Mouse (Mus musculus) limb, embryonic 15.5 days (tissue): ENCODE data around the gene Gm45716. TPM values are rescaled to one million over a fixed set of nuclear protein-coding genes. Genes with fewer than 3 reads are reported as not detected.

ENCODE experiments used
- ATAC-seq: fragments of 200-750 bp; cut with Nextera tagmentation; 2 replicates; pipeline ENCODE4 v1.8.0; 2017; ENCODE audit warnings: low read depth, moderate TSS enrichment; ENCODE audit not compliant: insufficient number of reproducible peaks, low FRiP score, low TSS enrichment
- H3K27ac ChIP-seq: fragments of 300-500 bp; sonication (generic); 2 replicates; pipeline ENCODE4 v1.5.1; 2015; ENCODE audit warnings: moderate library complexity, mild to moderate bottlenecking, inconsistent platforms
- H3K27me3 ChIP-seq: fragments of 300-500 bp; sonication (generic); 2 replicates; pipeline ENCODE4 v1.6.1; 2015; ENCODE audit warnings: inconsistent platforms
- H3K36me3 ChIP-seq: fragments of 300-500 bp; sonication (generic); 2 replicates; pipeline ENCODE4 v1.6.1; 2015; ENCODE audit warnings: inconsistent platforms
- H3K4me1 ChIP-seq: fragments of 300-500 bp; sonication (generic); 2 replicates; pipeline ENCODE4 v1.6.1; 2015; ENCODE audit warnings: inconsistent platforms
- H3K4me2 ChIP-seq: fragments of 300-500 bp; sonication (generic); 2 replicates; pipeline ENCODE4 v1.6.1; 2015; ENCODE audit warnings: mild to moderate bottlenecking, inconsistent platforms
- H3K4me3 ChIP-seq: fragments of 300-500 bp; sonication (generic); 2 replicates; pipeline ENCODE4 v1.5.1; 2015; ENCODE audit warnings: mild to moderate bottlenecking, inconsistent platforms
- H3K9ac ChIP-seq: fragments of 300-500 bp; sonication (generic); 2 replicates; pipeline ENCODE4 v1.6.1; 2015; ENCODE audit warnings: inconsistent platforms
- H3K9me3 ChIP-seq: fragments of 300-500 bp; sonication (generic); 2 replicates; pipeline ENCODE4 v1.6.1; 2016; ENCODE audit warnings: inconsistent platforms
- WGBS: fragments of 180-500 bp; shearing (Covaris S2); methylation state at CpG from one replicate; pipeline ENCODE4 v1.1.7; 2015; 5-methylcytosine and 5-hydroxymethylcytosine counted together
- polyA plus RNA-seq: library from polyadenylated mRNA; unstranded; fragments of >200 nt; fragmentation: Nextera tagmentation; extraction: Ambion mirVana; gene quantifications from 2 replicates; pipeline ENCODE4 v1.2.1, GENCODE M21; 2015

The Gm45716 gene
- polyA plus RNA-seq, 1 experiment from 2014 or later = 6.4 TPM

DNA sequence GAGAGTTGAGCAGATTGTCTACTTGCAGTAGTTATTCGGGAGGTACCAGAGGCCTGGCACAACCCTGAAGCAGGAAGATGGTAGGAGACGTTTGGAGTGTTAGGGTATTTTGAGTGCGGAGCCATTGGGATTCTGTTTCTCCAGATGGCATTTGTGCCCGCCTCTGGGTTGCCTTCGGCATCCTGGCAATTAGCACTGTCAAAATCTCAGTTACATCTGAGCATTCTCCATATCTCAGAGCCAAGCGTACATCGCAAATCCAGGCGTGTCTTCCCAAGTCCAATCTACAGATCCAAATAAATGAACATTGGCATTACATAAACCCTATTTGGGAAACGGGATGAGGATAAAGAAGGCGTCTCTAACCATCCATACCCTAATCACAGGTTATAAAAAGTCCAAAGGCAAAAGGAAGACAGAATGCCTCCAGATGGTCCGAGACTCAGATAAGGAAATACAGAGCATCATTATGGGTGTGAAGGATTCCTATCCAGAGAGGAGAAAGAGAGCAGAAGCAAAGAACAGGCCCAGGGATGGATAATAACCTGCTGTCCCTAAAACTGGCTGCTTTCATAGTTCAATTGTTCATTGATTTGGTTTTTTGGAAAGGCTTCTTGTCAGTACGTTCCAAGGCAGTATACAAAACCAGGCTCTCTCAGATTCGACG lies 11.7 kb upstream of the Gm45716 start:
- 86% methylated on average over 14 of the region's 14 CpGs for WGBS
- no peak overlapping the region for H3K4me2 ChIP-seq
- H3K4me3 ChIP-seq = no peak overlapping the region
- 0 out of 2 replicates have a peak, but pooled peaks cover 4% of the 10 kb centered on the region for H3K27me3 ChIP-seq
- no peaks in the 10 kb centered on the region for H3K36me3 ChIP-seq
- H3K4me1 ChIP-seq = no peaks in the 10 kb centered on the region
- no peak for ATAC-seq
- H3K9ac ChIP-seq = no peak overlapping the region
- no peak overlapping the region for H3K27ac ChIP-seq
- H3K9me3 ChIP-seq = no peaks in the 10 kb centered on the region

DNA sequence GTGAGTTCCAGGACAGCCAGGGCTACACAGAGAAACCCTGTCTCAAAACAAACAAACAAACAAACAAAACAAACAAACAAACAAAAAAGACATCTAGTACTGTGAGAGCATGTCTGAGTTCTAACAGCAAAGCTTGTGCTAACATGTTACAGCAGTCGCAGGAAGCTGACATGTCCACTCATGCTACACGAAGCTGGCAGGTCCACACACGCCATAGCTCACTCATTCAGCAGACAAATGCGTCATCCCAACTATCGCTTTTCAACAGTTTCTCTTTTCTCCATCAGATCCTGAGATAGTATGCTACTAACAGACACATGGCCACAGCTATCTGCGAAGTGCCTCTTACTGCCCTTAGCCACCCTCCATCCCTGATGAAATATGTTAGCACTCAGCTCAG lies 10.1 kb upstream of the Gm45716 start:
- H3K4me1 ChIP-seq = no peaks in the 10 kb centered on the region
- 85% methylated on average over 6 of the region's 6 CpGs for WGBS
- H3K27me3 ChIP-seq = no peaks in the 10 kb centered on the region
- no peak overlapping the region for H3K27ac ChIP-seq
- H3K36me3 ChIP-seq = no peaks in the 10 kb centered on the region
- no peak overlapping the region for H3K4me3 ChIP-seq
- no peak overlapping the region for H3K9ac ChIP-seq
- no peak for ATAC-seq
- no peaks in the 10 kb centered on the region for H3K9me3 ChIP-seq
- H3K4me2 ChIP-seq = no peak overlapping the region

DNA sequence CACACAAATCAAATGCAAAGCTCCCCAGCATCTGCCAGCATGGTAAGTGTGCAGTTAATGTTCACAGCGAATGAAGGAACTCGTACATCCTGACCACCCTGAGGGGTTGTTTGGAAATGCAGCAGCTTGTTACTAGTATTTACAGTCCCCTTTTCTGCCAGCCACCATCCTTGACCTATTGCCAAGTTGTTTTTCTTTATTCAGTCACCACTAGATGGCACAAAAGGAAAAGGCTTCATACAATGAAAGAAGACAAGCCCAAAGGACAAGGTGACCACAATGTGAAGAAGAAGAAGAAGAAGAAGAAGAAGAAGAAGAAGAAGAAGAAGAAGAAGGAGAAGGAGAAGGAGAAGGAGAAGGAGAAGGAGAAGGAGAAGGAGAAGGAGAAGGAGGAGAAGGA lies 4.1 kb upstream of the Gm45716 start:
- no peaks in the 10 kb centered on the region for H3K27me3 ChIP-seq
- H3K36me3 ChIP-seq = no peaks in the 10 kb centered on the region
- H3K4me2 ChIP-seq = no peak overlapping the region
- H3K4me1 ChIP-seq = peaks cover 3% of the 10 kb centered on the region; the same call in 1 of the 2 replicates
- ATAC-seq = no peak
- no peak overlapping the region for H3K27ac ChIP-seq
- no peak overlapping the region for H3K9ac ChIP-seq
- no peaks in the 10 kb centered on the region for H3K9me3 ChIP-seq
- no peak overlapping the region for H3K4me3 ChIP-seq
- WGBS = 9% methylated on average over 2 of the region's 2 CpGs

DNA sequence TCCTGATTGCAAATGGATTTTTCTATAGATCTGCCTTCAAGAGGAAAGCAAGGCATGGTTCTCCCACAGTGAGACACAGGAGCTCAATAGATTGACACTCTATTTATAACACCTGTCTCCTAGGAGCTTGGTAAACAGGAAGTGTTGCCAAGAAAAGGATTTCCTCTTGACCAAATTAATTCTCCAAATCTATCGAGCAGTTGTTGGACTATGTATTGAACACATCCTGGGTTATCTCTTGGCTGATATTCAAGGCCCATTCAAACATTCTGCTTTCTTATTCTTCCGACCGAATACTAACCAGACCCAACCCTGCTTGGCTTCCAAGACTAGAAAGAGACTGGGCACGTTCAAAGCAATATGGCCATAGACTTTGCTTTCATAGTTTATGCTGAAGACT lies 2.7 kb upstream of the Gm45716 start:
- WGBS = 83% methylated on average over 4 of the region's 4 CpGs
- Histone ChIP-seq H3K36me3 (no peaks in the 10 kb centered on the region), H3K9me3 (no peaks in the 10 kb centered on the region), H3K9ac (no peak overlapping the region), H3K27ac (no peak overlapping the region), H3K4me1 (peaks cover 3% of the 10 kb centered on the region; the same call in 1 of the 2 replicates), H3K4me3 (no peak overlapping the region), H3K4me2 (no peak overlapping the region), H3K27me3 (no peaks in the 10 kb centered on the region)
- ATAC-seq = no peak

DNA sequence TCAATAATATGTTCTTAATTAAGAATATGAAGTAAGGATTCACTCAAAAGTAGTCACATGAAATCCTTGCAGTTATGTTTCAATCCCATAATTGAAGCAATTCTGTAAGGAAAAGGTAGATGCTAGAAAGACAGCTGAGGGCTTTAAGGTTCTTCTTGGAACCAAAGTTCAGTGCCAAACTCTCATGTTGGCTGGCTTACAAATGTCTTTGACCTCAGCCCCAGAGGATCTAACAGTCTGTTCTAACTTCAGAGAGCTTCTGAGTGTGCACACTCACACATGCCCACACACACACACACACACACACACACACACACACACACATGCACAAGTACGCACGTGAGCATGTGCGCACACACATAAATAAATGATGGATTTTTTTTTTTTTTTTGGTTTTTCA lies 2.7 kb downstream of the Gm45716 start:
- no peaks in the 10 kb centered on the region for H3K9me3 ChIP-seq
- WGBS = 93% methylated on average over 3 of the region's 3 CpGs

DNA sequence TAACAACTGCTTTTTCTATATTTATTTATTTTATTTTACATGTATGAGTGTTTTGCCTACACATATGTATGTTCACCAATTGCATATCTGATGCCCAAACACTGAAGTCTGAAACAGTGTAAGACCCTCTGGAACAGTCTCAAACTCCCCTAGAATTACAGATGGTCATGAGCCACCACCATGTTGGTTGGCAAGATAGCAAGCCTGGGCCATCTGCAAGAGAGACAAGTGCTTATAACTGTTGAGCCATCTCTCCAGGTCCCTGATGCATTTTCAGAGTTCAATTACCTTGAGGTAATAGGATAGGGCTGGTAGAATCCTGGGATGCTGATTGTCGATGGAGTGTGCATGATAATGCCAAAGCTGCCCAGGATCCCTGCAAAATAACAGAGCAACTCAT lies 7.5 kb downstream of the Gm45716 start:
- Histone ChIP-seq H3K9me3 (no peaks in the 10 kb centered on the region), H3K36me3 (no peaks in the 10 kb centered on the region), H3K27ac (no peak overlapping the region), H3K4me2 (no peak overlapping the region), H3K4me1 (no peaks in the 10 kb centered on the region), H3K4me3 (no peak overlapping the region), H3K9ac (no peak overlapping the region), H3K27me3 (no peaks in the 10 kb centered on the region)
- 75% methylated on average over 1 of the region's 1 CpGs for WGBS
- ATAC-seq = no peak

More for the DNA sequence above, 2.7 kb downstream of the Gm45716 start:
- no peak for ATAC-seq
- Histone ChIP-seq H3K27ac (no peak overlapping the region), H3K36me3 (no peaks in the 10 kb centered on the region), H3K9ac (no peak overlapping the region), H3K27me3 (no peaks in the 10 kb centered on the region), H3K4me1 (no peaks in the 10 kb centered on the region), H3K4me2 (no peak overlapping the region), H3K4me3 (no peak overlapping the region)

DNA sequence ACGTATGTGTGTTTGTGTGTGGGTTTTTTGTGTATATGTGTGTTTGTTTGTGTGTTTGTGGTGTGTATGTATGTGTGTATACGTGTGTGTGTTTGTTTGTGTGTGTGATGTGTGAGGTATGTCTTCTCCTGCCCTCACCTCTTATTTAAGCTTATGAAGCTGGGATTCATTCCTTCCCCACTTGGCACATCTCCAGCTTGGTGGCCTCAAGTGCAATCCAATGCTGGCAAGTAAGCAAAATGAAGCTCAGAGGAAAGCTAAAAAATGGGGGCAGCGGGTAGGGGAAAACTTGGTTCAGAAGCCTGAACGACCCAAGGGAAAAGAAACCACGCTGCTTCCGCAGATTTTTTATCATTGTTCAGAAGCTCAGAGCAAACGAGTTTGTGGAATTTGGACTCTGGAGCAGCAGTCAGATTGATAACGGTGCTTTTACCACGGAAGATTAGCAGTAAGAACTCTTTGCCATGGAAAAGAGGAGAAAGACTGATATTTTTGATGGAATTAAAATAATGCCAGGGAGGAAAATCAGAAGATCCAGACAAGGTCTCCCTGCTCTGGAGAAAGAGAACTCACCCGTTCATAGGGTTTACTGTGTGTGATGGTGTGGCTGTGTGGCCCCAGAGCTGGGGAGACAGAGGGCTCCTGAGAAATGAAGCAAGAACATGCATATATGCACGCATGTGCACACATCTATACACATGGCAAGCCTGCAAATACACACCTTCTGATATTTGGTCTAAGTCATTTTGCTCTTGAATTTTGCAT lies 8.5 kb downstream of the Gm45716 start:
- Histone ChIP-seq H3K9me3 (no peaks in the 10 kb centered on the region), H3K4me3 (no peak overlapping the region), H3K9ac (no peak overlapping the region), H3K4me1 (no peaks in the 10 kb centered on the region), H3K27ac (no peak overlapping the region), H3K36me3 (no peaks in the 10 kb centered on the region), H3K27me3 (no peaks in the 10 kb centered on the region), H3K4me2 (no peak overlapping the region)
- WGBS = 69% methylated on average over 11 of the region's 11 CpGs
- ATAC-seq = no peak

DNA sequence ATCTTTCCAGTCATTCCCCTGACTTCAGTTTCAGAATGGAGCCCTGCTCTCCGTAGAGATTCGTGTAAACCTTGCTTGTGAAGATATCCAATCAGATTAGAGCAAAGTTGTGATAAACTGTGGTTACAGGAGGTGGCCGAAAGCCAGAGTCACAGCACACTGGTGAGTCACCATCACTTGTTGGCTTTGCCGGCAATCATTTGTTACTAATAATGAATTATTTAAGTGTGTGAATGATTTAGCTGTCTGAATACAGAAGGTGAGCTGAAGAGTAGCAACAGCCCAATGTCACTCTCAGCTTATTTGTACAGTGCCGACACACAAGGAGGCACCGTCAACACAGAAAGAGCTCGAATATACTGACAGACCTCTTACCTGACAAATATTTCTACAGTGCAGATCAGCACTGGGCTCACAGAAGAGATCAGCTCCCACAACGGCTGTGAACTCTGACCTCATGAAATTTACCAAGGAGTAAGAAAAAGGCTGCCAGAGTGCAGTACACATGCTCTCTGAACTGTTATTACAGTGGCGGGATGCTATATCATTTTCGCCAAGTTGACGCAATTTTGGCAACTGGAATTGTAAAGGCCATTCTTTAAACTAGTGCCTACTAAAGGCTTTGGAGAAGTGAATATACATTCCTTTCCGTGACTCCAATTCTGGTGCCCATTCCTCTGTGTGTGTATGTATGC lies 9.2 kb downstream of the Gm45716 start:
- Histone ChIP-seq H3K27ac (no peak overlapping the region), H3K4me3 (no peak overlapping the region), H3K4me1 (no peaks in the 10 kb centered on the region), H3K27me3 (no peaks in the 10 kb centered on the region), H3K9ac (no peak overlapping the region), H3K4me2 (no peak overlapping the region), H3K9me3 (no peaks in the 10 kb centered on the region), H3K36me3 (no peaks in the 10 kb centered on the region)
- 78% methylated on average over 12 of the region's 12 CpGs for WGBS
- ATAC-seq = no peak

DNA sequence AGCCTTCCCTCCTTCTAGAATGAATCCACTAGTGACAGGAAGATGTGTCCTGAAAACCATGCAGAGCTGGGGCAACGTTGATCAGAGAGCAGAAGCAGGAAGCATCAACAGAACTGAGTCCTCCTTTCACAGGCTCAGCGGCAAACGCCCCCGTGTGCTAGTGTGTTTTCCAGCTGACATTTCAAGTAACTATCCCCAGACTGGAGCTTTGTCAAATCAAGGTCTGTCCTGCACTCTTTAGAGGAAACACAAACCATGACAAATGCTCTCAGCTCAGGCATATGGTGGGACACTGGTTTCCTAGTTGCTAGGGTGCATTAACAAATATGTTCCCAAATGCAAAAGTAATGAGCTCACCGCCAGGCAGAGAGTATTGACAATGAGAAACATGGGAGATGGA lies 10.6 kb downstream of the Gm45716 start:
- no peak overlapping the region for H3K27ac ChIP-seq
- no peaks in the 10 kb centered on the region for H3K36me3 ChIP-seq
- ATAC-seq = no peak
- no peak overlapping the region for H3K4me3 ChIP-seq
- no peaks in the 10 kb centered on the region for H3K9me3 ChIP-seq
- H3K4me1 ChIP-seq = no peaks in the 10 kb centered on the region
- 65% methylated on average over 5 of the region's 5 CpGs for WGBS
- no peaks in the 10 kb centered on the region for H3K27me3 ChIP-seq
- no peak overlapping the region for H3K4me2 ChIP-seq
- H3K9ac ChIP-seq = no peak overlapping the region

DNA sequence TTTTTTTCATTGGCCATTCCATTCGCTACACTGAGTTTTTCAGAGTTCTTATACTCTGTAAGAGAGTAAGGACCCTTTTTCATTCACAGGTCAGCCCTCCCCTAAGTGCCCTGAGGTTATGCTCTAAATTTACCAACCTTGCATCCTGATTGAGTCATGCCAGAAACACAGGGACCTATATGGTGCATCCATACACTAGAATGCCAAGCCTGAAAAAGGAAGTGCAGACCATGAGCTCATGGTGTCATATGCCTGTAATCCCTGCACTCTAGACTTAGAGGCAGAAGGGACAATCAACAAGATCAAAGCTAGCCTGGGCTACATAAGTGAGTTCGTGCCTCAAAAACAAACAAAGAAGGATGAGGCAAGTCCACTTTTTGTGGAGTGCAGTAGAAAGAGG lies 13.3 kb downstream of the Gm45716 start:
- ATAC-seq = no peak
- WGBS = 80% methylated on average over 2 of the region's 2 CpGs

DNA sequence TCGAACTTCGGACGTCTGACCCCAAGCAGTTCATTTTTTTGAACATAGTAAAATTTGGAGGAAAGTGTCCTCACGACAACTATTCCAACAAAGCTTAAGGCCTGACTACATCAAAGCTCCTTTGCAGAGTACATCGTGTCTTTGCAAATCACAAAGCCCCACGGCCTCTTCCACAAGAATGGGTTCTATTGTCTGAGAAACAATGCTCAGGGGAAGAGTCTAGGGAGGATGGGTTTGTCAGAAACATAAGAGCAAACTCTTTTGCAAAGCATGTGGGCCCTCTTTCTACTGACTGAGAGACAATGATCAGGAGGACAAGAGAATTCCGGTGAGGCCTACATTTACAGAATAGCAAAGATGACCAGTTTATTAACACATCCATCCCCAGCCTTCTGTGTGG lies 26.8 kb downstream of the Gm45716 start:
- Histone ChIP-seq H3K27me3 (no peaks in the 10 kb centered on the region), H3K9me3 (no peaks in the 10 kb centered on the region), H3K36me3 (no peaks in the 10 kb centered on the region), H3K9ac (no peak overlapping the region), H3K4me3 (no peak overlapping the region), H3K27ac (no peak overlapping the region), H3K4me1 (no peaks in the 10 kb centered on the region), H3K4me2 (no peak overlapping the region)
- ATAC-seq = no peak
- WGBS = 82% methylated on average over 7 of the region's 7 CpGs

More for the DNA sequence above, 13.3 kb downstream of the Gm45716 start:
- H3K4me3 ChIP-seq = no peak overlapping the region
- no peaks in the 10 kb centered on the region for H3K36me3 ChIP-seq
- H3K4me2 ChIP-seq = no peak overlapping the region
- H3K27me3 ChIP-seq = no peaks in the 10 kb centered on the region
- no peaks in the 10 kb centered on the region for H3K4me1 ChIP-seq
- H3K27ac ChIP-seq = no peak overlapping the region
- no peaks in the 10 kb centered on the region for H3K9me3 ChIP-seq
- H3K9ac ChIP-seq = no peak overlapping the region

DNA sequence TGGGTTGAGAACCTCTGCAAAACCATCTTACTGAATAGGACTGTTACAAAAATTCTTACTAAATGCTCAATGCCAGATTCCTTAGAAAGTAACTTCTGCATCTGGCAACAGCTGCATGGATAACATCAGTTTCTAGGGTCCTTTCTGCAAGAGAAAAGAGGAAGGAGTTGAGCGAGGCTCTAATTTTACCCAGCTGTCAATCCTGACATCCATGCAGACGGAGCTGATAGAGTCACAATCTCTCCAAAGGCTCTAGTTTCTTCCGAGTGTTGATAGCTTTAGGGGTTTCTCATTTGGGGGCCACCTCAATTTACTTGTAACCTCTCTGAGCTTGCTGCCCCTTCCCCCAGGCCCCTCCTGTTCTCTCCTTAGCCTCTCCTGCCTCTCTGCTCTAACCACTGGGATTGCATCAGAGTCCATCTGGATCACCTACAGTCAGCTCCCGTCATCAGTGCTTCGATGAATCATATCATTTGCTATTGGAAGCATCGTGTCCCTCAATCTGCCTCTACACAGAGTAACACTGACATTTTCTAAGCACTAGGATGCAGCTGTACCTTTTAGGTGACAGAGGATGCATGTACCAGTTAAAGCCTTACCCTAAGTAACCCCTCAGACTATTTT lies 32.7 kb downstream of the Gm45716 start:
- H3K27ac ChIP-seq = no peak overlapping the region
- no peaks in the 10 kb centered on the region for H3K9me3 ChIP-seq
- H3K4me1 ChIP-seq = no peaks in the 10 kb centered on the region; the same call in 1 of the 2 replicates
- H3K36me3 ChIP-seq = no peaks in the 10 kb centered on the region
- no peak for ATAC-seq
- no peak overlapping the region for H3K4me2 ChIP-seq
- no peaks in the 10 kb centered on the region for H3K27me3 ChIP-seq
- no peak overlapping the region for H3K9ac ChIP-seq
- H3K4me3 ChIP-seq = no peak overlapping the region
- 49% methylated on average over 6 of the region's 6 CpGs for WGBS
